Mouse (Mus musculus) stomach, adult 2 months (tissue): ENCODE measurements around the gene Capn10. TPM values are rescaled to one million over a fixed set of nuclear protein-coding genes. Genes with fewer than 3 reads are reported as not detected.

ENCODE experiments used
- polyA plus RNA-seq: library from polyadenylated mRNA; depleted of rRNA; stranded (reverse); fragments of >200 nt; gene quantifications from 2 replicates; pipeline ENCODE4 v1.2.3, GENCODE M21; 2012; rRNA removed

The Capn10 gene
- polyA plus RNA-seq = 24.2 and 34.5 TPM in 2 replicates

DNA sequence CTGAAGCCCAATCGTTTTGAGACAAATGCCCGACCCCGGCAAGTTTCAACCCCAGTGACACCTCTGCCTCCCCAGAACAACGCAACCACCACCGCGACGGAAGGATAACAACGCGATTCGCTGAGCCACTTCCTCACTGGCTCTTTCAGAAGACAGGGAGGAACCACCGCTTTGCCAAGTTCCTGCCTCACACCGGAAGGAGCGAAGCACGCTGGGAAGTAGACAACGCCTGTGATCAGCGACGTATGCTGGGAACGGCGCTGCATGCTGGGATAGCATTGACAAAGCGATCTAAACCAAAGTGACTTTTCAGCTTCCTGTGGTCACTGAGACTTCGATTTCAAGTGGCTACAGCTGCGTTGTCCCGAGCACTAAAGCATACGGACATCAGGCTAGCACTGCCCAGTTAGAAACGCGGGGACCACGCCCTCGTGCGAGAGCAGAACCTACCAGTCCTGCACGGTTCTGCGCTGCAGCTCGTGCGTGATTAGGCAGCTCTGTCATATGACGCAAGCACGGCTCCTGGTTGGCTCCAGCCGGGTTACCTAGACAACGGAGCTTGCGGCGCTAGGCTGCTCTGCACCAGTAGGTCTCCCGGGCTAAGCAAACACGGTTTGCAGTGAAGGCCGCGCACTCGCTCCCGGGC, at the start of gene Capn10:
Capn10 (plus strand) TSS at position 195 of the 646 bp plus-strand sequence.

GRCm38 (mm10) chr1:92902786-92903185, 31.4 kb upstream of the Capn10 start, which contains the start of gene Ankmy1:
Ankmy1 (minus strand) TSS chr1:92902906.

GRCm38 (mm10) chr1:92906779-92907631, 27.2 kb upstream of the Capn10 start, which contains the start of gene Dusp28:
Dusp28 (plus strand) TSS chr1:92906981.

GRCm38 (mm10) chr1:92910239-92910885, 23.8 kb upstream of the Capn10 start, which contains the start of gene Rnpepl1:
Rnpepl1 (plus strand) TSS chr1:92910783.

DNA sequence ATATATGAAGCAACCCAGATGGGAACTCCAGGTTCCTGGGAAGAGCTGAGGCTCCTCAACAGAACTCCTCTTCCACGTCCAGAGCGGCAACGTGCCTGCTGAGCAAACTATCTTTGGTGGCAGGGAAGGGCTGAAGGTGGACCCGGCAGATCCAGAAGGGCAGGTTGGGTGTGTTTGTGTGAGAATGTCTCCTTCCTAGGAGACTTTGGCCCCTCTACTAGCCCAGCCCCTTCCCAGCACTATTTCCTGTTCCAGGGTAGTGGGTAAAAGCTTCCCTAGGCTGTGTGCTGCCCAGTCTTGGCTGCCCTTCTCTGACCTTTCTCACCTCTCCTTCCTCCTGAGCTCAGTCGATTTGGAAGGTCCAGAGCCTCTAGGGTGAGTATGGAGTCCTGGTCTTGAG, 16.4 kb downstream of the Capn10 start, which contains the start of gene Gpr35:
Gpr35 (plus strand) TSS at position 259 of the 400 bp plus-strand sequence.

Other genes starting within 250 kb of the Capn10 start
- 13.6 and 15.3 TPM in 2 replicates for gene Gpc1, start 102.7 kb upstream of the Capn10 start, polyA plus RNA-seq
- gene Ankmy1, start 31.5 kb upstream of the Capn10 start, polyA plus RNA-seq = 0.09 TPM in 1 of 2 replicates, not detected in the other
- gene Dusp28, start 27.4 kb upstream of the Capn10 start, polyA plus RNA-seq = 15.1 and 35.8 TPM in 2 replicates
- gene Rnpepl1, start 23.6 kb upstream of the Capn10 start, polyA plus RNA-seq = 130 and 203 TPM in 2 replicates
- 1.6 and 4.7 TPM in 2 replicates for gene Gpr35, start 16.5 kb downstream of the Capn10 start, polyA plus RNA-seq
- not detected in 2 replicates for gene Aqp12, start 72.0 kb downstream of the Capn10 start, polyA plus RNA-seq
- 1.5 and 2.3 TPM in 2 replicates for gene Kif1a, start 167.6 kb downstream of the Capn10 start, polyA plus RNA-seq
- not detected in 2 replicates for gene Agxt, start 200.9 kb downstream of the Capn10 start, polyA plus RNA-seq
- gene 2310007B03Rik, start 226.6 kb downstream of the Capn10 start, polyA plus RNA-seq = 5.2 and 9.1 TPM in 2 replicates
- 0.03 and 0.04 TPM in 2 replicates for gene Crocc2, start 234.3 kb downstream of the Capn10 start, polyA plus RNA-seq